In the genomic region with DNA sequence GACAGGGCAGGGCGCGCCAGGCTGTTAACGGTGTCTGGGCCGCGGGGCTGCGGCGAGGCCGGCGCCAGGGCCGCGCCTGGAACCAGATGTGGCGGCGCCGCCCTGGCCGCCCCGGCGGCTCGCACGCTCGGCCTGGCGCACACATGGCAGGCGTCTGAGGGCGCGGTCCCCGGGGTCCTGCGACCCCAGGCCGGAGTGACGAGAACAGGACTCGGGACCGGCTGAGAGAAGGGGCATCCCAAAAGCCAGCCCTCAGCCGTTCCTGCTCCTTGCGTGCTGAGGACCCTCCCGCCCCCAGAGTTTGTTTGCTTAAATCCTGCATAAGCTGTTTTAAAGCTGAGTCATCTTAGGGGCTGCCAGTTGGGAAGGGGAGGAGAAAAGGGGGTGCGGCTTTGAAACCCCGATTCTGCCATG, we compare ENCODE assay signal across 8 mouse cellular contexts. TPM values are rescaled to one million over a fixed set of nuclear protein-coding genes. Genes with fewer than 3 reads are reported as not detected.
DNase-seq lines count a peak whose midpoint lies in the region; ATAC-seq and TF ChIP-seq lines count a peak whose summit lies in the region.

No protein-coding gene starts in this region.

- TF ChIP-seq EP300 in heart, postnatal 0 days (IDR thresholded peaks at IDR 0.05; ENCODE audit: low read depth): no peak

- WGBS in embryonic facial prominence, embryonic 14.5 days: 2% methylated on average over 25 of the region's 35 CpGs
- WGBS in heart, postnatal 0 days: 26% methylated on average over 35 of the region's 35 CpGs
- under 1% methylated on average over 26 of the region's 35 CpGs for WGBS in lung, embryonic 16.5 days

- TF ChIP-seq CTCF in heart, postnatal 0 days (IDR thresholded peaks at IDR 0.05; ENCODE audit: low read depth): no peak

- H3K27ac ChIP-seq in embryonic facial prominence, embryonic 14.5 days (replicated peaks; ENCODE audit: low read depth, low read length): peak overlapping the region; percentile 78
- H3K27ac ChIP-seq in heart, postnatal 0 days (ENCODE audit: low read depth): no peak overlapping the region; the same call in 1 of the 2 replicates
- H3K27ac ChIP-seq in lung, embryonic 16.5 days (ENCODE audit: low read length): no peak overlapping the region

- no peaks in the 10 kb centered on the region for H3K9me3 ChIP-seq in embryonic facial prominence, embryonic 14.5 days (ENCODE audit: control insufficient read depth, low read length)
- H3K9me3 ChIP-seq in heart, postnatal 0 days (replicated peaks; ENCODE audit: control insufficient read depth, low read length): no peaks in the 10 kb centered on the region
- no peaks in the 10 kb centered on the region for H3K9me3 ChIP-seq in lung, embryonic 16.5 days (ENCODE audit: control insufficient read depth, low read length)

- H3K4me1 ChIP-seq in embryonic facial prominence, embryonic 14.5 days (ENCODE audit: control insufficient read depth, insufficient read depth, low read length): peaks cover 24% of the 10 kb centered on the region
- H3K4me1 ChIP-seq in heart, postnatal 0 days (ENCODE audit: control insufficient read depth, insufficient read depth): peaks cover 5% of the 10 kb centered on the region; the same call in 1 of the 2 replicates
- H3K4me1 ChIP-seq in lung, embryonic 16.5 days (replicated peaks; ENCODE audit: control insufficient read depth, insufficient read depth, low read length): peaks cover 11% of the 10 kb centered on the region; the same call in 1 of the 2 replicates

- intact Hi-C loops in left cerebral cortex, postnatal 4 days (cut with DNase I): no loop called here

- peak; percentile 77 for ATAC-seq in embryonic facial prominence, embryonic 14.5 days (ENCODE audit: low read depth)
- ATAC-seq in heart, postnatal 0 days (ENCODE audit: insufficient read depth, low read depth): no peak
- ATAC-seq in lung, embryonic 16.5 days (ENCODE audit: low read depth): peak; percentile 50

- H3K27me3 ChIP-seq in embryonic facial prominence, embryonic 14.5 days (replicated peaks; ENCODE audit: control insufficient read depth, insufficient read depth, low read length): no peaks in the 10 kb centered on the region
- H3K27me3 ChIP-seq in heart, postnatal 0 days (ENCODE audit: control insufficient read depth, insufficient read depth, low read length): peaks cover 3% of the 10 kb centered on the region; the same call in 1 of the 2 replicates
- H3K27me3 ChIP-seq in lung, embryonic 16.5 days (ENCODE audit: control insufficient read depth, insufficient read depth, low read depth, low read length): peaks cover 8% of the 10 kb centered on the region

- H3K4me3 ChIP-seq in embryonic facial prominence, embryonic 14.5 days (ENCODE audit: low read depth, low read length): peak overlapping the region; percentile 35
- peak overlapping the region; percentile 29; the same call in 1 of the 2 replicates for H3K4me3 ChIP-seq in heart, postnatal 0 days (ENCODE audit: low read depth, low read length)
- peak overlapping the region; percentile 39 for H3K4me3 ChIP-seq in lung, embryonic 16.5 days (ENCODE audit: low read length)

- peak; percentile 48 for DNase-seq in Muller cell, postnatal 12 days (ENCODE audit: inconsistent ontology term)
- DNase-seq in embryonic facial prominence, embryonic 14.5 days (ENCODE audit: low spot score): peak; percentile 81
- no peak for DNase-seq in heart, postnatal 0 days (ENCODE audit: low spot score)
- peak; percentile 62 for DNase-seq in testis, postnatal 10 days (ENCODE audit: low spot score)
- DNase-seq in cerebellum, postnatal 10 days: no peak
- DNase-seq in adipocyte (ENCODE audit: low spot score): no peak
- DNase-seq in left cerebral cortex, postnatal 4 days: no peak

- H3K4me2 ChIP-seq in embryonic facial prominence, embryonic 14.5 days (ENCODE audit: low read depth, low read length): peak overlapping the region; percentile 63
- peak overlapping the region; percentile 51 for H3K4me2 ChIP-seq in heart, postnatal 0 days (ENCODE audit: low read depth, low read length)
- H3K4me2 ChIP-seq in lung, embryonic 16.5 days (ENCODE audit: low read depth, low read length): peak overlapping the region; percentile 60

- H3K9ac ChIP-seq in embryonic facial prominence, embryonic 14.5 days (ENCODE audit: low read depth, low read length): peak overlapping the region; percentile 59
- H3K9ac ChIP-seq in heart, postnatal 0 days (replicated peaks; ENCODE audit: low read depth, low read length): peak overlapping the region; percentile 28; the same call in 1 of the 2 replicates
- H3K9ac ChIP-seq in lung, embryonic 16.5 days (ENCODE audit: low read length): peak overlapping the region; percentile 57

- no peaks in the 10 kb centered on the region for H3K36me3 ChIP-seq in embryonic facial prominence, embryonic 14.5 days (ENCODE audit: control insufficient read depth, insufficient read depth, low read length)
- H3K36me3 ChIP-seq in heart, postnatal 0 days (replicated peaks; ENCODE audit: control insufficient read depth, insufficient read depth, low read length): no peaks in the 10 kb centered on the region
- H3K36me3 ChIP-seq in lung, embryonic 16.5 days (ENCODE audit: control insufficient read depth, insufficient read depth, low read length): no peaks in the 10 kb centered on the region

RNA-seq across cellular contexts. Expression of gene Prrx2, which starts 30.2 kb away (rescaled TPM):
- 63.8 and 68.0 TPM in 2 replicates for polyA plus RNA-seq in embryonic facial prominence, embryonic 14.5 days (2014; fragmentation: Nextera tagmentation; extraction: Ambion mirVana)
- 8.0 and 24.0 TPM in 2 replicates for total RNA-seq in heart, postnatal 0 days (2014; rRNA removed; ENCODE audit: low replicate concordance)
- polyA plus RNA-seq in heart, postnatal 0 days (2015; fragmentation: Nextera tagmentation; extraction: Ambion mirVana): 3.6 and 4.1 TPM in 2 replicates
- polyA plus RNA-seq in lung, embryonic 16.5 days (2015; fragmentation: Nextera tagmentation; extraction: Ambion mirVana): 7.2 and 9.4 TPM in 2 replicates
- 1 to 10 TPM; 2.5 to 3.7 TPM for total RNA-seq in left cerebral cortex, postnatal 4 days (2021)

RNA-seq across cellular contexts. Expression of gene Asb6, which starts 34.8 kb away (rescaled TPM):
- polyA plus RNA-seq in embryonic facial prominence, embryonic 14.5 days (2014; fragmentation: Nextera tagmentation; extraction: Ambion mirVana): 26.6 and 30.4 TPM in 2 replicates
- total RNA-seq in heart, postnatal 0 days (2014; rRNA removed; ENCODE audit: low replicate concordance): 16.2 and 20.0 TPM in 2 replicates
- 12.4 and 13.0 TPM in 2 replicates for polyA plus RNA-seq in heart, postnatal 0 days (2015; fragmentation: Nextera tagmentation; extraction: Ambion mirVana)
- 32.7 and 33.5 TPM in 2 replicates for polyA plus RNA-seq in lung, embryonic 16.5 days (2015; fragmentation: Nextera tagmentation; extraction: Ambion mirVana)
- 10 to 100 TPM; 29.2 to 33.2 TPM for total RNA-seq in left cerebral cortex, postnatal 4 days (2021)

RNA-seq across cellular contexts. Expression of gene Ntmt1, which starts 57.3 kb away (rescaled TPM):
- 81.7 and 85.6 TPM in 2 replicates for polyA plus RNA-seq in embryonic facial prominence, embryonic 14.5 days (2014; fragmentation: Nextera tagmentation; extraction: Ambion mirVana)
- 67.2 and 89.9 TPM in 2 replicates for total RNA-seq in heart, postnatal 0 days (2014; rRNA removed; ENCODE audit: low replicate concordance)
- polyA plus RNA-seq in heart, postnatal 0 days (2015; fragmentation: Nextera tagmentation; extraction: Ambion mirVana): 83.4 and 87.8 TPM in 2 replicates
- polyA plus RNA-seq in lung, embryonic 16.5 days (2015; fragmentation: Nextera tagmentation; extraction: Ambion mirVana): 76.4 and 76.6 TPM in 2 replicates
- total RNA-seq in left cerebral cortex, postnatal 4 days (2021): 10 to 100 TPM; 55.6 to 58.9 TPM

Comparison
In these comparisons a context has a peak if more than half of its experiments do, and no peak if none do; other contexts are left out.
1. DNase-seq: peak in Muller cell, postnatal 12 days (single experiment), embryonic facial prominence, embryonic 14.5 days (single experiment) and testis, postnatal 10 days (single experiment); none in heart, postnatal 0 days (single experiment), cerebellum, postnatal 10 days (0 of 2), adipocyte (single experiment) and left cerebral cortex, postnatal 4 days (single experiment).
2. Peak in every context shown above with its lines, with median percentiles within 50 percentile points of each other: H3K4me2 ChIP-seq, H3K4me3 ChIP-seq and H3K9ac ChIP-seq.